Mouse (Mus musculus) MEL (cell line): ENCODE measurements at regions not wholly inside any gene's neighbourhood (a gene's known extent, or its start where the extent isn't known, plus 50 kb on each side); places are given as distances from the start of the nearest gene placed in this dataset.

ENCODE experiments used
- DNase-seq: peaks from one replicate; pipeline ENCODE4 v3.0.0; 2011; ENCODE audit warnings: low read depth, low spot score
- H3K27ac ChIP-seq: 2 replicates; pipeline ENCODE4 v1.5.1; 2012; ENCODE audit warnings: low read depth, mild to moderate bottlenecking, control low read depth, low read length, moderate library complexity; ENCODE audit not compliant: control insufficient read depth
- H3K27me3 ChIP-seq, 2 experiments: fragments of 150-350 bp in 1 of 2; sonication (generic) in 1 of 2; 2 replicates each; pipeline ENCODE4 v1.6.1; 2012; ENCODE audit warnings: low read length in 2 of 2, mild to moderate bottlenecking in 2 of 2, improper control_type of control experiment in 1 of 2, moderate library complexity in 1 of 2; ENCODE audit not compliant: insufficient read depth in 2 of 2, control insufficient read depth in 1 of 2
- H3K36me3 ChIP-seq, 2 experiments: 2 replicates each; pipeline ENCODE4 v1.6.1; 2012 to 2014; ENCODE audit warnings: low read length in 2 of 2, improper control_type of control experiment in 1 of 2, inconsistent platforms in 1 of 2, mild to moderate bottlenecking in 1 of 2; ENCODE audit not compliant: insufficient read depth in 2 of 2, control insufficient read depth in 1 of 2
- H3K4me1 ChIP-seq, 2 experiments: fragments of 150-350 bp in 1 of 2; sonication (generic) in 1 of 2; 2 replicates each; pipeline ENCODE4 v1.6.1; 2012; ENCODE audit warnings: low read length in 2 of 2, improper control_type of control experiment in 1 of 2, mild to moderate bottlenecking in 1 of 2; ENCODE audit not compliant: insufficient read depth in 2 of 2, control insufficient read depth in 1 of 2
- H3K4me3 ChIP-seq, 2 experiments: fragments of 150-350 bp in 1 of 2; sonication (generic) in 1 of 2; 2 replicates each; pipeline ENCODE4 v1.5.1; 2012; ENCODE audit warnings: low read depth in 2 of 2, low read length in 2 of 2, mild to moderate bottlenecking in 2 of 2, moderate library complexity in 2 of 2, control low read depth in 1 of 2, improper control_type of control experiment in 1 of 2; ENCODE audit not compliant: control insufficient read depth in 1 of 2, insufficient read depth in 1 of 2
- H3K79me2 ChIP-seq: 2 replicates; pipeline ENCODE4 v1.6.1; 2012; ENCODE audit warnings: mild to moderate bottlenecking, low read length, moderate library complexity; ENCODE audit not compliant: control insufficient read depth, poor library complexity, insufficient read depth
- H3K9ac ChIP-seq: 2 replicates; pipeline ENCODE4 v1.6.1; 2012; ENCODE audit warnings: low read depth, mild to moderate bottlenecking, control low read depth, low read length, moderate library complexity; ENCODE audit not compliant: control insufficient read depth, poor library complexity, severe bottlenecking
- H3K9me3 ChIP-seq: fragments of 150-350 bp; sonication (generic); replicated peaks from 2 replicates; pipeline ENCODE4 v1.6.1; 2012; ENCODE audit warnings: mild to moderate bottlenecking, low read length, improper control_type of control experiment, moderate library complexity; ENCODE audit not compliant: insufficient read depth
- CTCF ChIP-seq, 3 experiments: IDR thresholded peaks in 2 of 3; conservative IDR thresholded peaks in 1 of 3; 2 replicates each; pipeline ENCODE4 v1.5.1; 2011 to 2012; ENCODE audit warnings: low read length in 3 of 3, low read depth in 2 of 3, mild to moderate bottlenecking in 2 of 3, improper control_type of control experiment in 1 of 3, inconsistent platforms in 1 of 3, mixed read lengths in 1 of 3, moderate library complexity in 1 of 3; ENCODE audit not compliant: control insufficient read depth in 1 of 3, insufficient read depth in 1 of 3, poor library complexity in 1 of 3, severe bottlenecking in 1 of 3
- GATA1 ChIP-seq: IDR thresholded peaks from 2 replicates; pipeline ENCODE4 v1.6.1; 2011; ENCODE audit warnings: low read depth, low read length, improper control_type of control experiment
- HCFC1 ChIP-seq: IDR thresholded peaks from 2 replicates; pipeline ENCODE4 v1.6.1; 2012; ENCODE audit warnings: low read depth, mild to moderate bottlenecking, inconsistent platforms, low read length, improper control_type of control experiment, moderate library complexity
- MAFK ChIP-seq: IDR thresholded peaks from 2 replicates; pipeline ENCODE4 v1.6.1; 2011; ENCODE audit warnings: low read depth, mild to moderate bottlenecking, low read length, improper control_type of control experiment, borderline replicate concordance
- MAX ChIP-seq: IDR thresholded peaks from 2 replicates; pipeline ENCODE4 v1.6.1; 2011; ENCODE audit warnings: low read length, improper control_type of control experiment
- MAZ ChIP-seq: IDR thresholded peaks from 2 replicates; pipeline ENCODE4 v1.6.1; 2012; ENCODE audit warnings: low read depth, mild to moderate bottlenecking, inconsistent platforms, low read length, improper control_type of control experiment
- MEF2A ChIP-seq: IDR thresholded peaks from 2 replicates; pipeline ENCODE4 v1.6.1; 2014; ENCODE audit warnings: low read depth, mild to moderate bottlenecking, inconsistent platforms, low read length, improper control_type of control experiment; ENCODE audit not compliant: poor library complexity, insufficient replicate concordance, severe bottlenecking; ENCODE audit errors: extremely low read depth
- MYB ChIP-seq: IDR thresholded peaks from 2 replicates; pipeline ENCODE4 v1.6.1; 2011; ENCODE audit warnings: mild to moderate bottlenecking, low read depth, low read length, improper control_type of control experiment
- MYC ChIP-seq: IDR thresholded peaks from 2 replicates; pipeline ENCODE4 v1.6.1; 2011; ENCODE audit warnings: low read depth, mild to moderate bottlenecking, low read length, improper control_type of control experiment, moderate library complexity
- NELFE ChIP-seq: IDR thresholded peaks from 2 replicates; pipeline ENCODE4 v1.6.1; 2011; ENCODE audit warnings: low read depth, low read length, improper control_type of control experiment
- NRF1 ChIP-seq: IDR thresholded peaks from 2 replicates; pipeline ENCODE4 v1.6.1; 2014; ENCODE audit warnings: low read depth, mild to moderate bottlenecking, inconsistent platforms, low read length, improper control_type of control experiment, moderate library complexity; ENCODE audit not compliant: poor library complexity, insufficient read depth, severe bottlenecking
- POLR2AphosphoS2 ChIP-seq: IDR thresholded peaks from 2 replicates; pipeline ENCODE4 v1.6.1; 2011; ENCODE audit warnings: low read length, improper control_type of control experiment
- POLR2AphosphoS5 ChIP-seq: IDR thresholded peaks from 2 replicates; pipeline ENCODE4 v1.6.1; 2012; ENCODE audit warnings: low read depth, borderline replicate concordance, mild to moderate bottlenecking, inconsistent platforms, low read length, moderate library complexity, mixed read lengths
- RAD21 ChIP-seq: IDR thresholded peaks from 2 replicates; pipeline ENCODE4 v1.6.1; 2011; ENCODE audit warnings: mild to moderate bottlenecking, low read depth, low read length, improper control_type of control experiment
- RCOR1 ChIP-seq: IDR thresholded peaks from 2 replicates; pipeline ENCODE4 v1.6.1; 2012; ENCODE audit warnings: low read depth, mild to moderate bottlenecking, inconsistent platforms, low read length, improper control_type of control experiment
- SMC3 ChIP-seq: IDR thresholded peaks from 2 replicates; pipeline ENCODE4 v1.6.1; 2011; ENCODE audit warnings: low read depth, low read length, improper control_type of control experiment
- TCF12 ChIP-seq: IDR thresholded peaks from 2 replicates; pipeline ENCODE4 v1.6.1; 2014; ENCODE audit warnings: low read depth, mild to moderate bottlenecking, inconsistent platforms, low read length, improper control_type of control experiment, moderate library complexity
- USF1 ChIP-seq: IDR thresholded peaks from 2 replicates; pipeline ENCODE4 v1.6.1; 2014; ENCODE audit warnings: low read depth, mild to moderate bottlenecking, inconsistent platforms, low read length, improper control_type of control experiment, moderate library complexity
- USF2 ChIP-seq, 2 experiments: IDR thresholded peaks; 2 replicates each; pipeline ENCODE4 v1.6.1; 2011 to 2012; ENCODE audit warnings: improper control_type of control experiment in 2 of 2, low read length in 2 of 2, borderline replicate concordance in 1 of 2, inconsistent platforms in 1 of 2, low read depth in 1 of 2, mild to moderate bottlenecking in 1 of 2; ENCODE audit not compliant: insufficient read depth in 1 of 2

DNA sequence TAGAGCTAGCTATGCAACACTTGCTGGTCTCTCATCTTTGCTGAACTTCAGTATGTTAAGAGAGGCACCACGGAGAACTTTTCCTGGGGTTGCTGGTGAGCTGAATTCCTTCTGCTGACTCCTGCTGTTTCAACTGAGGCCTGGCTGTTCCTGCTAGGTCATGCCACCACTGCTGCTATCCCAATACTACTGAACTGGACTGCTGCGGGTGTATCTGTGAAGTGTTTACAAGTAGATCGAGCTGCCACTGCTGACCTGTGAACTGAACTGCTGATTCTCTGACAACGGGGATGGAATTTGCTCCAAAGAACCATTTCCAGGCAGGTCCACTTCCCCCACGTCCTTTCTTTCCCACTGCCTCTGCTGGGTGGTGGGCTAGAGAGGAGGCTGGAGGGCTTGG is 51.1 kb upstream of the Tmem150c start:
- H3K36me3 ChIP-seq = no peaks in the 10 kb centered on the region
- no peak overlapping the region for H3K4me3 ChIP-seq
- no peaks in the 10 kb centered on the region for H3K9me3 ChIP-seq
- no peaks in the 10 kb centered on the region for H3K4me1 ChIP-seq
- no peak overlapping the region for H3K9ac ChIP-seq
- H3K27me3 ChIP-seq = no peaks in the 10 kb centered on the region
- H3K27ac ChIP-seq = no peak overlapping the region
- TF ChIP-seq NRF1 (no peak), TCF12 (no peak), MAZ (no peak), MAX (no peak), NELFE (no peak), MYC (no peak), SMC3 (no peak), MEF2A (no peak), USF2 (IDR thresholded peaks at IDR 0.05; ENCODE audit: borderline replicate concordance in 1 of 2, insufficient read depth in 1 of 2, low read depth in 1 of 2, low read length in 2 of 2) (no peak), USF1 (no peak), HCFC1 (no peak), CTCF (IDR thresholded peaks at IDR 0.05 in 2 of 3, conservative IDR thresholded peaks at IDR 0.05 in 1 of 3; ENCODE audit: control insufficient read depth in 1 of 3, insufficient read depth in 1 of 3, low read depth in 2 of 3, low read length in 3 of 3, poor library complexity in 1 of 3, severe bottlenecking in 1 of 3) (no peak), POLR2AphosphoS2 (no peak), RAD21 (no peak), MAFK (no peak), GATA1 (no peak), MYB (no peak), RCOR1 (no peak), POLR2AphosphoS5 (no peak)
- no peaks in the 10 kb centered on the region for H3K79me2 ChIP-seq
- DNase-seq = no peak
